Mouse (Mus musculus): ENCODE measurements at regions not wholly inside any gene's neighbourhood (a gene's known extent, or its start where the extent isn't known, plus 50 kb on each side); places are given as distances from the start of the nearest gene placed in this dataset.
A peak's percentile ranks its signal among the peaks of the same experiment; 100 is the strongest.
"Not testable (repeated sequence)": the region's sequence is repeated elsewhere in the genome, so short reads cannot be mapped to it uniquely, and the experiment has no call there.

DNA sequence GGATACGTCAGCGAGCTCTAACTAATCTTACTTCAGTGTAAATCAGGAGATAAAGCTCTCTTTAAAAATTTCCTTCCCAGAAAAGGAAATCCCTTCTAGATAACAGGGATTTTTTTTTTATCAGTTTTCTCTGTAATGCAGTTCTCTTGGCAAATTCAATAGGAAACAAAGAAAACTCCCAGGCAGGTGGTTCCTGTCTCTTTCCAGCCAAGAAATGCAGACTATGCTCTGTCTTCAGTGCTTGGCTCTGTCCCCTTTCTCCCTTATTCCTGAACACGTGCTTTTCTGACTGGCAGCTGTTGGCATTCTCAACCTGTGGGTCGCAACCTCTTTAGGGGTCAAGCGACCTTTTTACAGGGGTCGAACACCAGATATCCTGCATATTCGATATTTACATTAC lies 121.5 kb downstream of the Gm5426 start:
- Histone ChIP-seq H3K4me3 (no peak overlapping the region), H3K4me1 (no peaks in the 10 kb centered on the region; the same call in 1 of the 2 replicates), H3K36me3 (replicated peaks) (no peaks in the 10 kb centered on the region), H3K27me3 (replicated peaks; ENCODE audit: low read depth, poor library complexity, severe bottlenecking) (no peaks in the 10 kb centered on the region), H3K9me3 (no peaks in the 10 kb centered on the region), H3K27ac (replicated peaks) (no peak overlapping the region)
- 74% methylated on average over 7 of the region's 7 CpGs for WGBS
- DNase-seq (ENCODE audit: low spot score): no peak

DNA sequence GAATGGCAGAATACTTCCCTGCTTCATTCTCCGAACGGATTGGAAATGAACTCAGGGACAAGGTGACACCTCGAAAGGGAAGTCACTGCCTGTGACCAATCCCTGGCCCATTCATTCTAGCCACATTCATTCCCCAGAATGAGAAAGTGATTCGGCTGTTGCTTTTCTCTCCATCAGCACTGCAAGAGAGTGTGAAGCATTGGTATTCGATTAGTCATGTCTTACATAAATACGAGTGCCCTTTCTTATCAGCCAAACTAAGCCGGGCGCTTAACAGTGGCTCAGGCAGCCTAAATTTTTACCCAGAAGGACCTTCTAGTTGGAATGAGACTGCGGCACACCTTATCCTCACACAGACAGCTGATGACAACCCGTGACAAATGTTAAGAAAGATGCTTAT lies 122.8 kb downstream of the Gm5426 start:
- H3K9me3 ChIP-seq: no peaks in the 10 kb centered on the region
- H3K27ac ChIP-seq (replicated peaks): no peak overlapping the region
- H3K4me1 ChIP-seq: peaks cover 13% of the 10 kb centered on the region
- 89% methylated on average over 10 of the region's 10 CpGs for WGBS
- no peak for DNase-seq (ENCODE audit: low spot score)
- H3K27me3 ChIP-seq (replicated peaks; ENCODE audit: low read depth, poor library complexity, severe bottlenecking): no peaks in the 10 kb centered on the region
- H3K4me3 ChIP-seq: no peak overlapping the region
- H3K36me3 ChIP-seq (replicated peaks): no peaks in the 10 kb centered on the region

DNA sequence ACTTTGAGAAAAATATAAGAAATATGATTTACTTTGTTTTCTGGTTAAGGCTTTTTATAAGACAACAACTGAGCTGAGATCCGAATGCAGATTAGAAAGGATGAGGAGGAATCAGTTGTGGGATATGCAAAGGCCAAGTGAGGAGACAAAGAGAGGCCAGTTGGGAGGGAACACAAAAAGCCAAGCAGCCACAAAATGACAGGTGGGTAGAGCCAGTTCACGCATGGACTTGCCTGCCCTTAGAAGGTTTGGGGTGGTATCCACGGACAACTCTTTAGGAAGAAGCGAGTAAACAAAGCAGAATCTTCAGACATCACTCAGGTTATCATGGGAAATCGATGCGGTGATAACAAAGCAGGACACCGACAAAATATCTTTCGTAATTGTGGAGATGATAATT lies 123.2 kb downstream of the Gm5426 start:
- Histone ChIP-seq H3K9me3 (no peaks in the 10 kb centered on the region), H3K27ac (replicated peaks) (no peak overlapping the region), H3K27me3 (replicated peaks; ENCODE audit: low read depth, poor library complexity, severe bottlenecking) (no peaks in the 10 kb centered on the region), H3K36me3 (replicated peaks) (no peaks in the 10 kb centered on the region), H3K4me3 (no peak overlapping the region), H3K4me1 (peaks cover 17% of the 10 kb centered on the region)
- WGBS: 92% methylated on average over 8 of the region's 8 CpGs
- DNase-seq (ENCODE audit: low spot score): no peak

DNA sequence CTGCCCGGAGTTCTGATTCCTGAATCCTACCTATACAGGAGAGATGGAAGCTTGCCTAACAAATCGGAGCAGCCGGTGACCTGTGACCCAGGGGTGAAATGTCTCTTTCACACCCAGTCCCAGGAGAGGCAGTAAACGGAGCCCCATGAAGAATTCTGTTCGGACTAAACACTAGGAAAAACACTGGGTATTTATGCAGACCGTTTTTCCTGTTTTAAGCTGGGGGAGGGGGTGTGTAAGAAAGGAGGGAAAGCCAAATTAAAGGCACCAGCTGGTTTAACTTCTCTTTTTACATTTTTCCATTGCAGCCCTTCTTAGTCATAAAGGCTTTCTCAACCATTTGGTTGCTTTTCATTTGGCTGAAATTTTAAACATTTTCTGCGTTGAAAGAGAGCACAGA lies 127.1 kb downstream of the Gm5426 start:
- 13% methylated on average over 7 of the region's 7 CpGs for WGBS
- H3K27me3 ChIP-seq (replicated peaks; ENCODE audit: low read depth, poor library complexity, severe bottlenecking): no peaks in the 10 kb centered on the region
- H3K36me3 ChIP-seq (replicated peaks): no peaks in the 10 kb centered on the region
- H3K9me3 ChIP-seq: no peaks in the 10 kb centered on the region
- peak; percentile 53 for DNase-seq (ENCODE audit: low spot score)
- H3K27ac ChIP-seq (replicated peaks): peak overlapping the region; percentile 70
- H3K4me3 ChIP-seq: no peak overlapping the region
- H3K4me1 ChIP-seq: peaks cover 30% of the 10 kb centered on the region

DNA sequence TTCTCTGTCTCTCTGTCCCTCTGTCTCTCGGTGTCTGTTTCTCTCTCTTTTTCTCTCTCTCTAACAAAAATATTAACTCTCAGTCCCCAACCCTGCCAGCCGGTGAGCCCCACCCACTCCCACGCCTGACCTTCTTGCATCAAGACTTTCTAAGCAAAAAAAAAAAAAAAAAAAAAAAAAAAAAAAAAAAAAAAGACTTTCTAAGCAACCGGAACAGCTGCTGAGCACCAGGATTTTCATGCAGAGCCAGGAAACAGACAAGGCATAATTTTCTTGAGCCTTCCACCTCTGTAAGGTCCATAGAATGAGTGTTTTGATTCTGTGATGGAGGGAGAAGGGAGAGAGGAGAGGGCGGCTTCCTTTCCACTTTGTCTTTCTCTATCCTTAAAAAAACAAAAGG lies 128.0 kb downstream of the Gm5426 start:
- no peak overlapping the region for H3K4me3 ChIP-seq
- no peaks in the 10 kb centered on the region for H3K9me3 ChIP-seq
- peak; percentile 25 for DNase-seq (ENCODE audit: low spot score)
- no peaks in the 10 kb centered on the region for H3K36me3 ChIP-seq (replicated peaks)
- H3K27ac ChIP-seq (replicated peaks): peak overlapping the region; percentile 70
- H3K4me1 ChIP-seq: peaks cover 30% of the 10 kb centered on the region
- no peaks in the 10 kb centered on the region for H3K27me3 ChIP-seq (replicated peaks; ENCODE audit: low read depth, poor library complexity, severe bottlenecking)
- WGBS: 31% methylated on average over 5 of the region's 5 CpGs

DNA sequence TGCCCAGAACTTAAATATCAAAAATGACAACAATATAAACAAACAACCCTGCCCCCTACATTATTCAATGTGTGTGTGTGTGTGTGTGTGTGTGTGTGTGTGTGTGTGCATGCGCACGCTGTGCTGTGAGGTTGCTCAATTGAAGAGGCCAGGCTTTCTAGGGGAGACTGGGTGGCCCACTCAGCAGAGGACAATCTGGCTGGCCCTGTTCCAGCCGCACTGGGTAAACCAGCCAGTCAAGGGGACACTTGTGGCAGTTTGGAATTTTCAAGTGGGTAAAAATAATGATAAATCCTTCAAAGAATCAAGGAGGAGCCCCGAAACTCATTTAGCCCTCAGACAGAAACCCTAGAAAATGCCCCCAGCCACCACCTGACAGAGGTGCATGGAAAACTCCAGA lies 128.5 kb downstream of the Gm5426 start:
- H3K27ac ChIP-seq (replicated peaks): peak overlapping the region; percentile 70; the same call in 1 of the 2 replicates

DNA sequence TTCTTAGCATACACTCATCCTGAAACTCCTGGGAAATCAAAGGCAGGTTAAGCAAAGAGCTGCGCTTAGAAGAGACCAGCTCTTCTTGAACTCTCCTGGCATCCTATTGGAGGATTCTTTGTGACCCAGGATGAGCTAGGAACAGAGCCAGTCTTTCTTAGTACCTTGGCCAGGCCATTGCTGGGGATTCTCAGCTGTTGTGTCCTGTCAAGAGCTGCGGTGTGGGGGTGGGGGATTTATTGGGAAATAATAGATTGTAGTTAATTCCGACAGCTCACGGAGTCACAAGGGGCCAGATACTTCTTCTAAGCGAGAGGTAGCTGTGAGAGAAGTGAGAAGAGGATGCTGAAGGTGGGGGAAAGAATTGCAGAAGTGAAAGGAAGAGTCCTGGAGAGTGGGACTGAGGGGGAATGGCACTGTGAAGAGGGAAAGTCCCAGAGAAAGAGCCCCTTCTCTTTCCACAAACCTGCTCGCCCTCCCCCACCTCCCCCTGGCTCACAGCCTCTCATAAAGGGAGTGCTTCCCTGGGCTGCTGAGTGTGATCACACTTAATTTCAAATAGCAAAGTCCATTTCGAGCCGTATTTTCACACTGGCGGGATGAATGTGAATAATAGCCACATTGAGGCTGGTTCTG lies 129.8 kb downstream of the Gm5426 start:
- H3K27ac ChIP-seq (replicated peaks): peak overlapping the region; percentile 24; the same call in 1 of the 2 replicates
- 73% methylated on average over 9 of the region's 9 CpGs for WGBS

More for the DNA sequence above, 128.5 kb downstream of the Gm5426 start:
- Histone ChIP-seq H3K36me3 (replicated peaks) (no peaks in the 10 kb centered on the region), H3K9me3 (no peaks in the 10 kb centered on the region), H3K4me3 (no peak overlapping the region), H3K27me3 (replicated peaks; ENCODE audit: low read depth, poor library complexity, severe bottlenecking) (no peaks in the 10 kb centered on the region), H3K4me1 (peaks cover 30% of the 10 kb centered on the region)
- WGBS: 69% methylated on average over 4 of the region's 4 CpGs
- no peak for DNase-seq (ENCODE audit: low spot score)

DNA sequence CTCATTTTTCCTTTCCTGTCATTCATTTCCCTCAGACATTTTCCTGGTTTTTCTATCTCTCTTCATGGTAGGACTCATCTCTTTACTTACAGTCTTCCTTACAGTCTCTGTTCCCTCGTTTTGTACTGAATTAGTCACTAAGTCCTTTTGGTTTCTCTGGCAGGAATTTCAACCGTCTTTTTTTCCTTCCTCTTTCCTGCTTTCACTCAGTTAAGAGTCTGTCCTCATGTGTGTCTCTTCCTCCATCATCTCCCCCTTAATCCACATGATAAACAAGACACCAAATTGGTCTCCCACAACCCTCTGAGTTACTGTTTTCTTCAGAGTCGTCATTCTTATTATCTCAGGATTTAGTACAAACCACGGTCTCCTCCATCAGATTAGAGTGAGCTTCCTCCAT lies 131.2 kb downstream of the Gm5426 start:
- DNase-seq (ENCODE audit: low spot score): no peak
- Histone ChIP-seq H3K4me3 (no peak overlapping the region), H3K36me3 (replicated peaks) (no peaks in the 10 kb centered on the region), H3K27me3 (replicated peaks; ENCODE audit: low read depth, poor library complexity, severe bottlenecking) (no peaks in the 10 kb centered on the region), H3K9me3 (no peaks in the 10 kb centered on the region), H3K4me1 (peaks cover 30% of the 10 kb centered on the region), H3K27ac (replicated peaks) (no peak overlapping the region)
- WGBS: 85% methylated on average over 4 of the region's 4 CpGs

More for the DNA sequence above, 129.8 kb downstream of the Gm5426 start:
- no peak overlapping the region for H3K4me3 ChIP-seq
- no peak for DNase-seq (ENCODE audit: low spot score)
- no peaks in the 10 kb centered on the region for H3K27me3 ChIP-seq (replicated peaks; ENCODE audit: low read depth, poor library complexity, severe bottlenecking)
- no peaks in the 10 kb centered on the region for H3K9me3 ChIP-seq
- H3K36me3 ChIP-seq (replicated peaks): no peaks in the 10 kb centered on the region
- peaks cover 30% of the 10 kb centered on the region for H3K4me1 ChIP-seq

DNA sequence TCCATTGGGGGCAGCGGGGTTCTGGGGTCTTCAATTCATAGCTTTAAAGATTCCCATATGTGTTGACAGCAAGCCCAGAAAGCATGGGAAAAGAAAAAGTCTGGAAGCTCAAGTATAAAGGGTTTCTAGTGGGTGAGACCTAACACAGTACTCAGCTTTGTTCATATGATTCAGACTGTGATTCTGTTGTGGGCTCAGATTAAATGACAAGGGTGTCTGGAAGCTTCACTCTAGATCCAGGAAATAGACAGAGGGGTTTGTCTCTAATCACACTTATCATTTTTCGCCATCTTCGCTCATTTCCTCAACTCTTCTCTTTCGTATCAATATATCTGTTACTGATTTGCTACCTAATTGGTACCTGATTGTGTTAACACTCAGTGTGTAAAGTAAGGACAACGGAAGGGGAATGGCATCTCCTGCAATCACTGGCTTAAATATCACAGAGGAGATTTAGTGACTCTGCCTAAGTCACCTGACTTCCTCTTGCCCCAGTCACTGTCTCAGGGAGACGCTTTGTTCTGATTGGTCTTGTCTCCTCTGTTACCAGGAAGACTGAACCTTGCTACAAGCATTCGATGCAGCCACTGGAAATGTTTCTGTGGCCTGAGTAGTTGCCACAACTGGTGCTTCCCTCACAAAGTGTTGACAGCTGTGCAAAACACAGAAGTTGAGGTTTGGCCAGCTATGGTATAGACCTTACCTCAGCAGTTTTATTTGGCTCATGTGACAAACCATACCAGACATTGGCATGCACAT lies 137.4 kb downstream of the Gm5426 start:
- WGBS: 68% methylated on average over 7 of the region's 7 CpGs
- no peak for DNase-seq (ENCODE audit: low spot score)
- no peaks in the 10 kb centered on the region for H3K27me3 ChIP-seq (replicated peaks; ENCODE audit: low read depth, poor library complexity, severe bottlenecking)
- peaks cover 11% of the 10 kb centered on the region; the same call in 1 of the 2 replicates for H3K4me1 ChIP-seq
- no peak overlapping the region for H3K4me3 ChIP-seq
- no peak overlapping the region for H3K27ac ChIP-seq (replicated peaks)
- H3K36me3 ChIP-seq (replicated peaks): no peaks in the 10 kb centered on the region
- H3K9me3 ChIP-seq: no peaks in the 10 kb centered on the region

DNA sequence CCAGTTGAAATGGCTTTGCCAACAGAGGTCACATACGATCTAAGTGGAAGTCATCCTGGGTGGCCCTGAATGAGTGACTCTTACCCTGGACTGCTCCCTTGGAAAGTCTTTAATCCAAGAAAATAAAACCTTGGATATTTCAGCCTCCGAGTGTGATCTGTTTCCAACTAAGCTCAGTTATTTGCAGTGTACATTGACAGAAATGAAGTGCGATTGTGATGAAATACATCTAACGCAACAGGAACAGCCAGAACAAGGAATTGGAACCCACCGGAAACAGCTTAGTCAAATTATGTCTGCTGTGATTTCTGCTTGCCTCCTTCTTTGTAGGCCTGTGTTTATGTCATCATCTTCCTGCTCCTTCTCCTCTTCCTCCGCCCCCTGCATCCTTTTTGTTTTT lies 143.7 kb downstream of the Gm5426 start:
- no peaks in the 10 kb centered on the region for H3K27me3 ChIP-seq (replicated peaks; ENCODE audit: low read depth, poor library complexity, severe bottlenecking)

DNA sequence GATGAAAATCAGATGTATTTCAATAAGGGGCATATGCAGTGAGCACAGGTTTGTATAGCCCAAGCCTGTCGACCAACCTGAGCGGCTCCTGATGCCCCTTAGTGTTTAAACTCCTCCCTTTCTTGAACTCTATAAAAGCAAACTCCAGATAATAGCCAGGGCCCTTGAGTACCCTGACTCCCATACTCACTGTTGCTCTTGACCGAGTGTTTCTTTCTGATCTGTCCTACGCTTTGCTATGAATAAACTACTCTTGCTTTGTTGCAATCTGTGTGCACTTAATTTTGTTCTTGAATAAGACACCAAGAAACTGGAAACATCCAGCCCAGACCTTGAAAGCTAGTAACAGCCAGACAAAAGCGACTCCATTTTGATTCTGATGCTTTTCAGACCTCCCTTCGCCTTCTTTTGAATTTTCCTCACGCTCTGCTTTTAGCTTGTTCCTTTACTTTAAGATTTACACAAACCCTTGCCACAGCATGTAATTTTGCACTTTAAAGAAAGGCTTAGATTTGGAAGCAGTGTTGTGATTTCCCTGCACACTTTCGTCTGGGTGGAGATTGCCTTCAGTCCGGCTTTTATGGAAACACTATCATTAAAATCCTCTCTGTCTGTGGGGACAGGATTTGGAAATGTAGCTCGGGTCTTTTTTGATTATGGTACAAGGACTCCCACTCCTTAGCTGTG lies 149.1 kb downstream of the Gm5426 start:
- H3K4me1 ChIP-seq: no peaks in the 10 kb centered on the region
- WGBS: 81% methylated on average over 10 of the region's 10 CpGs
- no peaks in the 10 kb centered on the region for H3K27me3 ChIP-seq (replicated peaks; ENCODE audit: low read depth, poor library complexity, severe bottlenecking)
- DNase-seq (ENCODE audit: low spot score): no peak
- H3K4me3 ChIP-seq: no peak overlapping the region
- H3K36me3 ChIP-seq (replicated peaks): no peaks in the 10 kb centered on the region
- H3K9me3 ChIP-seq: no peaks in the 10 kb centered on the region
- H3K27ac ChIP-seq (replicated peaks): no peak overlapping the region

More for the DNA sequence above, 143.7 kb downstream of the Gm5426 start:
- no peak for DNase-seq (ENCODE audit: low spot score)
- Histone ChIP-seq H3K27ac (replicated peaks) (no peak overlapping the region), H3K4me3 (no peak overlapping the region), H3K36me3 (replicated peaks) (no peaks in the 10 kb centered on the region), H3K9me3 (no peaks in the 10 kb centered on the region), H3K4me1 (no peaks in the 10 kb centered on the region)
- 89% methylated on average over 6 of the region's 6 CpGs for WGBS

DNA sequence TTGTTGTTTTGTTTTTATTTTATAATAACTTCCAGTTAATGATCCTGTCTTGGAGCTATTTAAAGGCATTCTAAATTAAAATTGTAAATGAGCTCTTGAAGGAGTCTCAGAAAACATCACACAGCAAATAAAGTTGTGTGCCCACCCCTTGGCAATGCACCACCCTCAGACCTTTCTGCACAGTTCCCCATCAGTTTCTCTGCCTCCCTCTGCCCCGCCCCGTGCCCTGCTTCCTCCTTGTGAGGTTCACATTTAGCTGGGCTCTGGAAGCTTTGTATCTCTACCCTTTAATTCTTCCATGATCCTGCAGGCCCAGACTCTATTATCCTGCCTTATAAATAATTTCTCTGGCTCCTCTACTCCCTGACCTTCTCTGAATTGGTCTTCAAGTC lies 149.7 kb downstream of the Gm5426 start:
- WGBS: 76% methylated on average over 2 of the region's 2 CpGs
- no peaks in the 10 kb centered on the region for H3K9me3 ChIP-seq

DNA sequence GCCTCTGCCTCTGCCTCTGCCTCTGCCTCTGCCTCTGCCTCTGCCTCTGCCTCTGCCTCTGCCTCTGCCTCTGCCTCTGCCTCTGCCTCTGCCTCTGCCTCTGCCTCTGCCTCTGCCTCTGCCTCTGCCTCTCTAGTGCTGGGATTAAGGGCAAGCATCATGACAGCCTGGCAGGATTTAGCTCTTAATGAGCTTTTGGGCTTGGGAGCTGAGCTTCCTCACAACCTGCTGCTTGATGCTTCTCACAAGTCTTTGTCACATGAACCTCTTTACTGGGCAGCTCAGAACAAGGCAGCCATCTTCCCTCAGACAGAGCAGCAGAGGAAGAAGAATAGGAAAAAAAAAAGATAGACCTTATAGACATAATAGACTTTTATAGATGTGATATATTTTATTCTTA lies 152.6 kb downstream of the Gm5426 start:
- H3K4me1 ChIP-seq; H3K27me3 ChIP-seq (replicated peaks; ENCODE audit: low read depth, poor library complexity, severe bottlenecking); H3K27ac ChIP-seq (replicated peaks); H3K9me3 ChIP-seq; DNase-seq (ENCODE audit: low spot score); H3K4me3 ChIP-seq; H3K36me3 ChIP-seq (replicated peaks): not testable (repeated sequence)

More for the DNA sequence above, 149.7 kb downstream of the Gm5426 start:
- H3K4me3 ChIP-seq: no peak overlapping the region
- no peaks in the 10 kb centered on the region for H3K36me3 ChIP-seq (replicated peaks)
- H3K4me1 ChIP-seq: no peaks in the 10 kb centered on the region
- no peak for DNase-seq (ENCODE audit: low spot score)
- no peaks in the 10 kb centered on the region for H3K27me3 ChIP-seq (replicated peaks; ENCODE audit: low read depth, poor library complexity, severe bottlenecking)
- H3K27ac ChIP-seq (replicated peaks): no peak overlapping the region
